In genomic region chr5:149062833-149063232, GRCm38 (mm10) we compare ENCODE assay signal across 12 mouse cellular contexts.
A peak's percentile ranks its signal among the peaks of the same experiment; 100 is the strongest.
DNase-seq lines count a peak whose midpoint lies in the region; ATAC-seq and TF ChIP-seq lines count a peak whose summit lies in the region.
"Had no signal": no experiment of that assay in that cellular context is flagged by ENCODE, and none has a peak within 500 bp of the region (broad histone marks: within the 10 kb centered on the region; RNA-seq: fewer than 3 reads in every experiment).

No protein-coding gene starts in this region.

- ATAC-seq in cerebellum, adult (ENCODE audit: insufficient number of reproducible peaks, low FRiP score, low TSS enrichment): no peak

- H3K4me3 ChIP-seq in thymus, adult 2 months (ENCODE audit: control insufficient read depth, insufficient read depth, low read length): no peak overlapping the region
- H3K4me3 ChIP-seq in limb, embryonic 10.5 days: no peak overlapping the region
- H3K4me3 ChIP-seq: limb, embryonic 15.5 days; neural tube, embryonic 13.5 days had no signal

- no peak for TF ChIP-seq CTCF in thymus, adult 2 months (IDR thresholded peaks at IDR 0.05; ENCODE audit: borderline replicate concordance, control insufficient read depth, extremely low read depth, insufficient read depth, low read length, poor library complexity)

- 100% methylated on average over 1 of the region's 1 CpGs for WGBS in thymus, adult 2 months
- WGBS in limb, embryonic 10.5 days: 73% methylated on average over 1 of the region's 1 CpGs

- H3K36me3 ChIP-seq in thymus, adult 2 months (ENCODE audit: control insufficient read depth, insufficient read depth, low read length): no peaks in the 10 kb centered on the region
- no peaks in the 10 kb centered on the region for H3K36me3 ChIP-seq in limb, embryonic 10.5 days
- H3K36me3 ChIP-seq: limb, embryonic 15.5 days; neural tube, embryonic 13.5 days had no signal

- H3K9me3 ChIP-seq in limb, embryonic 10.5 days (replicated peaks): no peaks in the 10 kb centered on the region
- H3K9me3 ChIP-seq: limb, embryonic 15.5 days; neural tube, embryonic 13.5 days had no signal

- peaks cover 12% of the 10 kb centered on the region for H3K4me1 ChIP-seq in thymus, adult 2 months (replicated peaks; ENCODE audit: control insufficient read depth, insufficient read depth, low read length)
- no peaks in the 10 kb centered on the region; the same call in 1 of the 2 replicates for H3K4me1 ChIP-seq in limb, embryonic 10.5 days
- H3K4me1 ChIP-seq: limb, embryonic 15.5 days; neural tube, embryonic 13.5 days had no signal

- H3K27ac ChIP-seq in thymus, adult 2 months (ENCODE audit: control insufficient read depth, insufficient read depth, low read length): no peak overlapping the region
- H3K27ac ChIP-seq in limb, embryonic 10.5 days: no peak overlapping the region
- H3K27ac ChIP-seq: limb, embryonic 15.5 days; neural tube, embryonic 13.5 days had no signal

- no peaks in the 10 kb centered on the region for H3K27me3 ChIP-seq in thymus, adult 2 months (ENCODE audit: control insufficient read depth, insufficient read depth, low read length)
- no peaks in the 10 kb centered on the region for H3K27me3 ChIP-seq in limb, embryonic 10.5 days (ENCODE audit: low read depth, poor library complexity, severe bottlenecking)
- H3K27me3 ChIP-seq: limb, embryonic 15.5 days; neural tube, embryonic 13.5 days had no signal

- DNase-seq in kidney, adult 11 months: peak; percentile 16
- no peak for DNase-seq in kidney, adult 9 months
- peak; percentile 34 for DNase-seq in thymus, adult 2 months
- no peak for DNase-seq in thymus, postnatal 4 days
- peak; percentile 44 for DNase-seq in gastrocnemius, postnatal 14 days
- peak; percentile 42 for DNase-seq in lung, postnatal 25 days (ENCODE audit: low spot score)
- DNase-seq in limb, embryonic 10.5 days (ENCODE audit: low spot score): no peak
- DNase-seq: adrenal gland, postnatal 25 days; cerebellum, adult 9-11 months had no signal

- no peak for TF ChIP-seq POLR2A in thymus, adult 2 months (IDR thresholded peaks at IDR 0.05; ENCODE audit: control insufficient read depth, extremely low read depth, insufficient read depth, low read length, poor library complexity)

- intact Hi-C loops in gastrocnemius, postnatal 14 days (cut with DNase I; ENCODE audit: low total_unique reads): no loop called here

Comparison
In these comparisons a context has a peak if more than half of its experiments do, and no peak if none do; other contexts are left out.
1. DNase-seq: peak in kidney, adult 11 months (single experiment), thymus, adult 2 months (single experiment), gastrocnemius, postnatal 14 days (single experiment) and lung, postnatal 25 days (single experiment); none in kidney, adult 9 months (single experiment), thymus, postnatal 4 days (single experiment) and limb, embryonic 10.5 days (single experiment).